Mouse (Mus musculus) heart, embryonic 14.5 days (tissue): Measurements from ENCODE around the gene Nck1. TPM values are rescaled to one million over a fixed set of nuclear protein-coding genes. Genes with fewer than 3 reads are reported as not detected.

Experiments used
- ATAC-seq: fragments of 200-750 bp; cut with Nextera tagmentation; 2 replicates; pipeline ENCODE4 v1.8.0; 2017; ENCODE audit warnings: low read depth, moderate TSS enrichment; ENCODE audit not compliant: insufficient number of reproducible peaks, insufficient read depth, low FRiP score
- H3K27ac ChIP-seq, 2 experiments: fragments of 200-500 bp in 1 of 2; fragments of 300-500 bp in 1 of 2; sonication (generic) in 1 of 2; replicated peaks in 1 of 2; 2 replicates each; pipeline ENCODE4 v1.5.1; 2012 to 2014; ENCODE audit warnings: low read depth in 2 of 2, low read length in 2 of 2, control low read depth in 1 of 2, mild to moderate bottlenecking in 1 of 2, mixed read lengths in 1 of 2; ENCODE audit not compliant: control insufficient read depth in 1 of 2, insufficient read depth in 1 of 2
- H3K27me3 ChIP-seq: fragments of 300-500 bp; sonication (generic); 2 replicates; pipeline ENCODE4 v1.6.1; 2014; ENCODE audit warnings: mild to moderate bottlenecking, low read length, control low read depth; ENCODE audit not compliant: control insufficient read depth, insufficient read depth
- H3K36me3 ChIP-seq: fragments of 300-500 bp; sonication (generic); 2 replicates; pipeline ENCODE4 v1.6.1; 2014; ENCODE audit warnings: mild to moderate bottlenecking, control low read depth, low read length, mixed read lengths; ENCODE audit not compliant: control insufficient read depth, insufficient read depth
- H3K4me1 ChIP-seq, 2 experiments: fragments of 200-500 bp in 1 of 2; fragments of 300-500 bp in 1 of 2; sonication (generic) in 1 of 2; 2 replicates each; pipeline ENCODE4 v1.6.1; 2012 to 2014; ENCODE audit warnings: low read length in 2 of 2, control low read depth in 1 of 2, mixed read lengths in 1 of 2; ENCODE audit not compliant: control insufficient read depth in 2 of 2, insufficient read depth in 2 of 2
- H3K4me2 ChIP-seq: fragments of 300-500 bp; sonication (generic); 2 replicates; pipeline ENCODE4 v1.6.1; 2014; ENCODE audit warnings: mild to moderate bottlenecking, low read length
- H3K4me3 ChIP-seq, 2 experiments: fragments of 200-500 bp in 1 of 2; fragments of 300-500 bp in 1 of 2; sonication (generic) in 1 of 2; 2 replicates each; pipeline ENCODE4 v1.5.1; 2012 to 2014; ENCODE audit warnings: low read length in 2 of 2, mild to moderate bottlenecking in 2 of 2, control low read depth in 1 of 2, low read depth in 1 of 2, moderate library complexity in 1 of 2; ENCODE audit not compliant: control insufficient read depth in 1 of 2, insufficient read depth in 1 of 2
- H3K9ac ChIP-seq: fragments of 300-500 bp; sonication (generic); 2 replicates; pipeline ENCODE4 v1.6.1; 2014; ENCODE audit warnings: mild to moderate bottlenecking, low read length
- H3K9me3 ChIP-seq: fragments of 300-500 bp; sonication (generic); 2 replicates; pipeline ENCODE4 v1.6.1; 2016; ENCODE audit warnings: low read length, control low read depth; ENCODE audit not compliant: control insufficient read depth
- WGBS: fragments of 180-500 bp; shearing (Covaris S2); extraction: QIAGEN DNeasy Blood & Tissue Kit; methylation state at CpG from one replicate; pipeline ENCODE4 v1.1.7; 2014; 5-methylcytosine and 5-hydroxymethylcytosine counted together
- polyA plus RNA-seq: library from polyadenylated mRNA; unstranded; fragments of >200 nt; fragmentation: Nextera tagmentation; extraction: Ambion mirVana; gene quantifications from 2 replicates; pipeline ENCODE4 v1.2.1, GENCODE M21; 2014

The Nck1 gene
- 56.2 and 61.7 TPM in 2 replicates for polyA plus RNA-seq

DNA sequence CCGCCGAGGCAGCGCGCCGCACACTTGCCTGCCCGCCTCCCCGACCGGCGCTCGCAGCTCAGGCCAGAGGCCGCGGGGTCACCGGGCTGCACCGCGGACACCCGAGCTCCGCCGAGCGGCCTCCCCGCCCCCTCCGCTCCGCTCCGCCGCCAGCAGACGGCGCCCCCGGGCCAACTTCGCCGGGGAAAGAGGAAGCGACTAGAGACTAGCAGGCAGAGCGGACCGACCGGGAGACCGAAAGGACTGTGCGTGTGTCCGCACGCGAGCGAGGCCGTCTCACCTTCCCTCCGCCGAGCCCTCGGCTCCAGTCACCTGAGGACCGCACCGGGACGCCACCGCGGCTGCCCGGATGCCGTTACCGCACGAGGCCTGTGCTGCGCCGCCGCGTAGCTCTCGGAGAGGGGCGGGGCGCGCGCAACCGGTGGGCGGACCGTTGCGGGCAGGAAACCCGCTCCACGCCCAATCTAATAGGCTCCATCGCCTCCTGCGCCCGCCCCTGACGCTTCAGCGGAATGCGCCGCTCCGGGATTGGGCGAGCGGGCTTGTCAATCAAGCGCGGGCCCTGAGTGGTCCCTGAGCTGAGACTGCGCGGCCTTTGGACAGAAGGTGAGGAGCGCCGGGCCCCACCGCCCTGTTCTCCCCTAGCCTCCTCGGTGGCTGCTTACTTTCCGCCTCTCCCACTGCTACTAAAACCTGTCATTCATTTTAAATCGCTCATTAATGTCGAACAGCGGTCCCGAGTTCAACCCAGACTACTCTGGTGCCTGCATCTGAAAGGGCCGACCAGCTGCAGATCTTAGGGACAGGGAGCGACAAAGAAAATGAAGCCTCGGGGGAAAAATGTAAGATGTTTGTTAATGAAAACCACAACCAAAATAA, at the start of gene Nck1:
Gene Nck1 (minus strand): TSS at position 420 of the 879 bp plus-strand sequence.
- Histone ChIP-seq H3K9me3 (peaks cover 9% of the 10 kb centered on the region; the same call in 1 of the 2 replicates), H3K4me1 (peaks cover 0 to 22% of the 10 kb centered on the region in 2 experiments; a peak in 2 of 4 replicates), H3K27ac (peak within 1 kb of the TSS; percentile 91 to 92), H3K4me2 (peak within 1 kb of the TSS; percentile 88), H3K27me3 (no peaks in the 10 kb centered on the region), H3K4me3 (peak within 1 kb of the TSS; percentile 94 to 96), H3K9ac (peak within 1 kb of the TSS; percentile 95), H3K36me3 (no peaks in the 10 kb centered on the region)
- WGBS: under 1% methylated on average over 80 of the region's 93 CpGs
- peak; percentile 99 for ATAC-seq

DNA sequence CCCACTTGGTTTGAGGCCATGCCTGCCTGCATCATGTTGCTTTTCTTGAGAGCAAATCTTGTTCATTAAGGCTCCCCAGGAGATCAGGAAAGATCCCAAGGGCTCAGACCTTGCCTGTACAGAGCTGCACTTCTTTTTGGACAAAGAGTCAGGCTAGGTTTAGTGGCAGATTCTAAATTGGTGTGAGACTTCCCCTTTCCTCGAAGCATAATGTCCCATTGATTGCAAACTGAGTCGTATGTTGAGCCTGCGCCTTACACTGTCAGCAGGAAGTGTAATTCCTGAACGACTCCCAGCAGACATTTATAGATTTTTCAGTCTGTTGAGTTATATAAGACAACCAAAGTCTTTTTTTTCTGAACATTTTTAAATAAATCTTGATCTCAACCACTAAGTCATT, 44.5 kb upstream of the Nck1 start:
- H3K4me1 ChIP-seq: no peaks in the 10 kb centered on the region
- H3K27me3 ChIP-seq: no peaks in the 10 kb centered on the region
- no peaks in the 10 kb centered on the region for H3K36me3 ChIP-seq
- WGBS: 60% methylated on average over 4 of the region's 4 CpGs
- no peak for ATAC-seq
- H3K4me2 ChIP-seq: no peak overlapping the region
- H3K9me3 ChIP-seq: no peaks in the 10 kb centered on the region
- H3K27ac ChIP-seq: no peak overlapping the region
- no peak overlapping the region for H3K9ac ChIP-seq
- no peak overlapping the region for H3K4me3 ChIP-seq

DNA sequence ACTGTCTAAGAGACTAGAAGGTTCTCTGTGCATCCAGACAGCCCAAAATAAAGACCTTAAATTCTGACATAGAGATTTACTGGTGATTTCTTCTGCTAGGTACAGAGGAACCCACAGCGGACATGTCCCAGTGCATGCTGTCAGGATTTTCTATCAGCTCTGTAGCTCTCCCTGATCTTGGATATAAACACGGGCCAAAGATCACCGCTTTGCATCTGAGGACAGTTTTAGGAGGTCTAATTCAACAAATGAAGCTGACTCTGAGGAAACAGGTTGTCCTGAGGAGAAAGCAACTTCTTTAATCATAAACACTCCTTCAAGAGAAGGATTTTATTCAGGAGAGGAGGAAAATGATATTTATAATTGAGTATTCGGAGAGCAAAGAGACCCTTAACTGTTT, 38.1 kb upstream of the Nck1 start:
- H3K36me3 ChIP-seq: no peaks in the 10 kb centered on the region
- no peak overlapping the region for H3K9ac ChIP-seq
- no peak overlapping the region for H3K4me2 ChIP-seq
- no peak overlapping the region for H3K27ac ChIP-seq
- H3K27me3 ChIP-seq: no peaks in the 10 kb centered on the region
- no peak overlapping the region for H3K4me3 ChIP-seq
- no peak for ATAC-seq
- WGBS: 85% methylated on average over 4 of the region's 4 CpGs
- H3K9me3 ChIP-seq: no peaks in the 10 kb centered on the region
- peaks cover 12 to 22% of the 10 kb centered on the region in 2 experiments for H3K4me1 ChIP-seq

GRCm38 (mm10) chr9:100582883-100583575, 37.1 kb upstream of the Nck1 start:
- Histone ChIP-seq H3K4me2 (peak overlapping the region; percentile 34), H3K27me3 (no peaks in the 10 kb centered on the region), H3K9ac (0 out of 2 replicates have a peak overlapping the region, but pooled peaks have one; percentile 8), H3K36me3 (no peaks in the 10 kb centered on the region), H3K4me3 (peak overlapping the region in 1 of 2 experiments; percentile 0; a peak in 1 of 4 replicates), H3K4me1 (peaks cover 12 to 22% of the 10 kb centered on the region in 2 experiments), H3K9me3 (no peaks in the 10 kb centered on the region), H3K27ac (peak overlapping the region; percentile 59 to 62; a peak in 3 of 4 replicates)
- no peak for ATAC-seq
- WGBS: 49% methylated on average over 13 of the region's 13 CpGs

- peak overlapping the region; percentile 37 for H3K4me2 ChIP-seq
- no peak overlapping the region for H3K4me3 ChIP-seq
- 40% methylated on average over 13 of the region's 13 CpGs for WGBS
- no peaks in the 10 kb centered on the region for H3K9me3 ChIP-seq
- H3K9ac ChIP-seq: no peak overlapping the region
- peak overlapping the region; percentile 79 to 90 for H3K27ac ChIP-seq
- ATAC-seq: peak; percentile 73
- H3K4me1 ChIP-seq: peaks cover 12 to 22% of the 10 kb centered on the region in 2 experiments
- H3K27me3 ChIP-seq: no peaks in the 10 kb centered on the region
- no peaks in the 10 kb centered on the region for H3K36me3 ChIP-seq
These were observed 35.9 kb upstream of the Nck1 start for GRCm38 (mm10) chr9:100581543-100582492.

DNA sequence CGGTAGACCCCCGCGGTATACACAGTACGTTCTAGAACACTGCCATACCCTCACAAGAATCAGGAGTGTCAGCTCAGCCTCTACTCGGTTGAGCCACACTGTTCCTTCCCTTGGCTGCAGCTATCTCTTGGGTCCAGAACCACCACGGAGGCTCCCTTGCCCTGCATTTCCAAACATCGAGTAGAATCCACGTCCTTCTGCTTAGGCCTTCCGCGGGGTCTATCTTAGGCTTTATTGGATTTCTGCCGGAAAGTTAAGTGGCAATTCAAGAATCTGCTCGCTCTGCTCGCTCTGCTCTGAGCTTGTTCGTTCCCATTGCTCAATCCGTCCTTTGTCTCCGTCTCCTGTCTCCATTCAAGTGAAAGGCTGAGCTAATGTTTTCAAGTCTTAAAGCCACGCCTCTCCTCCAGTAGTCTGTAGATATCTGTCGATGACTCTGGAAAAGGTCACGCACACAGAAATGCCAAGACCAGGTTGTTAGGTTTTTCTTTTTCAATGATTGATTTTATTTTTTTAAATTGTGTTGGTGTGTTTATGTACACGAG, 34.3 kb upstream of the Nck1 start:
- Histone ChIP-seq H3K9me3 (no peaks in the 10 kb centered on the region), H3K27ac (no peak overlapping the region), H3K4me3 (no peak overlapping the region), H3K9ac (no peak overlapping the region), H3K27me3 (no peaks in the 10 kb centered on the region), H3K4me1 (peaks cover 12 to 22% of the 10 kb centered on the region in 2 experiments), H3K36me3 (no peaks in the 10 kb centered on the region), H3K4me2 (no peak overlapping the region)
- ATAC-seq: no peak
- WGBS: 65% methylated on average over 20 of the region's 20 CpGs
